Mouse (Mus musculus): ENCODE results near the gene Gm2832.
A peak's percentile ranks its signal among the peaks of the same experiment; 100 is the strongest.
"Not testable (repeated sequence)": the region's sequence is repeated elsewhere in the genome, so short reads cannot be mapped to it uniquely, and the experiment has no call there.

Gm2832 gene

DNA sequence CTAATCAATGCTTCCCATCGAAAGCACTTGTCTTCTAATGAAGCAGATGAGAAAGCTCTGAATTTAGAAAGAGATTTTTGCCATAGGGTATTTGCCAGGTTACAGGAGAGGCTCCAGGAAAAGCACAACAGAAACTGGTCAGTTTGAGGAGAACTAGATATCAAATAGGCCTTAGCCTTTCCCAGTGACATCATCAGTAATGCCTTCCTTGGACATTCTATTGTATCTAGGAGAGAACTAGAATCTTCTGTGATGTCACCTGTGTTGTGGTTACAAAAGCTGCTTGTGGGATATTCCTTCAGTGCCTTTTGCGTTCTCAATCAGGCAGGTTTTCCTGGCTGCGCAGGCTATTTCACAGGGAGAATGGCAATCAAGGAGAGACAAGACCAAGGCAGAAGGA, at the start of gene Gm2832:
TSS of gene Gm2832 (plus strand) at position 301 of the 400 bp plus-strand sequence.
- not testable (repeated sequence) for DNase-seq (ENCODE audit: low spot score)

DNA sequence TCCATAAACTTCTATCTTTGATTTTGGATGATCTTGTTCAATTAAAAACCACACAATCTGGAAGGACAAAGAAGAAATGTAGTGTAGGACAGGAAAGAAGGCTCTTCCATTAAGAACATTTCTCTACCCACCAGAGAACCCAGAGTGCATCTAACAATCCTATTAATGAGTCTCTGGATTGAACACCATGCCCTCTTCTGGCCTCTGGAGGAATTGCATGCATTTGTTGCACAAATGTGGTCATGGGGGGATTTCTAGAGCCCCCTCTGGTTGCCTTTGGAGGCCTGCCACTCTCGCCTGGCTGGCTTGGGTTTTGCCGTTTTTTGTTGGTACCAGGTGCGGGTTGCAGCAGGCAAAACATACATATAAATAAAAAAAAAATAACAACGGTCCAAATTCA, 15.3 kb upstream of the Gm2832 start:
- peak; percentile 77 for DNase-seq (ENCODE audit: low spot score)

DNA sequence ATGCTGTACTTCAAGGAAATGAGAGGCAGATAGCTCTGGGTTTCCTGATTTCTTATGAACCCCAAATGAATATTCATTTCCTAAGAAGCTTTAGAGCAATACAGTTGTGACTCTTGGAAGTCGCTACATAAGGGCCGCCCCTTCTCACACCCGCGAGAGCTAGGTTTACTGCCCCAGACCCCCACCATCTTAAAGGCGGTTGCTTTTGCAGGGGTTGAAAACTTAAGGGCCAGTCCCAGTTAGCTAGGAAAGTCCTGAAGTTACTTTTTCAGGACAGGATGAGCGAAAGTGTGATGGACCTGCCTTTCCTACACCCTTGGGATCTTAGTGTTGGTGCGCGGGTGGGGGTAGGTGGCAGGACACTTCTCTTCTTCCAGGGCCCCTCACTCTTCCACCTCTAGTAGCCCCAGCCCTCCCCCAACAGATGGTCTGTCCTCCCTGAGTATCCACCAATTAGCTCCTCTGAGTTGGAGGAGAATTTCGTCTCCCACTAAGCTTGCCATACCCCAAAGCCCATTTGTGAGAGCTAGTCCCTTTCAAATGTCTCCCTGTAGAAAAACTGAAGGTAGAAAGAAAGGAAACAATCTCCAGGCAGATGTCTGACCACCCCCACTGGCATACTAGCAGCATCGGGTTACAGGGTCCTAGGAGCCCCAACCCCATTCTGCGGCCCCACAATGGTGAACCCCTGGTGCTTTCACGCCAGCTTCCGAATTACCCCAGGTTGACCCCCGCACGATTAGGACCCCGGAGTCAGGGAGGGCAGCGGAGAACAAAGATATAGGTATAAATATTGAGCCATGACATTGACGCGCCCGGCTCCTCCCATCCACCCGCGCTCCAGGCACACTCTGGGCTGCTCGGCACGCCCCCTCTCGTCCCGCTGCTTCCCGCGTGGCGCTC, 14.5 kb upstream of the Gm2832 start:
- DNase-seq (ENCODE audit: low spot score): peak; percentile 14

DNA sequence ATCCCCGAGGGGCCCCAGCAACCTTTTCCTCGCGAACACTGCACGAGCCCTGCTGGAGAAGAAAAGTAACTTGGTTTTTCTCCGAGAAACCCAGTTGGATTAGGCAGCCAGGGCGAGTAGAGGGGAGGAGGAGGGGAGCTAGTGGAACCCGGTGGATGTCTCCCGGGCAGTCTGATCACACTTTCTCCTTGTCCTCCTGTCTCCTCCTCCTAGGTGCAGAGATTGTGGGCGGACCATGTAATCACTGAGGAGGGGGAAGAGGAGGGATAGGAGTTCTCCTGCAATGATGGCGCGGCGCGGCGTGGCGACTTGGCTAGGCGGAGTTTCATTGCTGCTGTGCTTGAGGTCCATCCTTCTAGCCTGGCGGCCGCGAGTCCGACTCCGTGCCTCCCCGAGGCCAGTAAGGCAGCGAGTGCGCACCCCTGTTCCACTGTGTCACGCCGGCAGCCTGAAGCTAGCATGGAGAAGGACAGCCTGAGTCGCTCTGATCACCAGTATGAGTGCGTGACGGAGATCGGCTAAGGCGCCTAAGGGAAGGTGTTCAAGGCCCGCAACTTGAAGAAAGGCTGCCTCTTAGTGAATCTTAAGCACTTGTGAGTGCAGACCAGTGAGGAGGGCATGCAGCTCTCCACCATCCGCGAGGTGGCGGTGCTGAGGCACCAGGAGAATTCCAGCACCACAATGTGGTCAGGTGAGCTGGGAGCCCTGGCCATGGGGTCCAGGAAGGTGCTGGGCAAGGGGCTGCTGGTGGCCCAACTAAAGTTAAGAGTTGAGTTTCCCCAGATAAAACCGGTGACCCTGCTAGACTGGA, 13.6 kb upstream of the Gm2832 start:
- DNase-seq (ENCODE audit: low spot score): peak; percentile 57

GRCm38 (mm10) chr14:41285965-41286364, 7.4 kb downstream of the Gm2832 start:
- DNase-seq (ENCODE audit: low spot score): not testable (repeated sequence)

Measured in layer of hippocampus, adult 11-12 months (tissue).